Mouse (Mus musculus) midbrain, embryonic 10.5 days (tissue): ENCODE results near the gene Atp1b1. TPM values are rescaled to one million over a fixed set of nuclear protein-coding genes. Genes with fewer than 3 reads are reported as not detected.

ENCODE experiments used
- DNase-seq: peaks from one replicate; pipeline ENCODE4 v3.0.0-alpha.2; 2017; ENCODE audit warnings: low spot score
- H3K27ac ChIP-seq: fragments of 300-500 bp; sonication (generic); replicated peaks from 2 replicates; pipeline ENCODE4 v1.5.1; 2016; ENCODE audit warnings: mild to moderate bottlenecking
- H3K27me3 ChIP-seq: fragments of 300-500 bp; sonication (generic); 2 replicates; pipeline ENCODE4 v1.6.1; 2016; ENCODE audit warnings: low read depth, mild to moderate bottlenecking; ENCODE audit not compliant: poor library complexity, severe bottlenecking
- H3K36me3 ChIP-seq: fragments of 300-500 bp; sonication (generic); 2 replicates; pipeline ENCODE4 v1.6.1; 2016; ENCODE audit warnings: mild to moderate bottlenecking, moderate library complexity
- H3K4me1 ChIP-seq: fragments of 300-500 bp; sonication (generic); 2 replicates; pipeline ENCODE4 v1.6.1; 2016
- H3K4me3 ChIP-seq: fragments of 300-500 bp; sonication (generic); 2 replicates; pipeline ENCODE4 v1.5.1; 2016; ENCODE audit warnings: mild to moderate bottlenecking, moderate library complexity
- H3K9me3 ChIP-seq: fragments of 300-500 bp; sonication (generic); replicated peaks from 2 replicates; pipeline ENCODE4 v1.6.1; 2016; ENCODE audit warnings: mild to moderate bottlenecking
- WGBS: fragments of 180-500 bp; shearing (Covaris S2); methylation state at CpG from one replicate; pipeline ENCODE4 v1.1.7; 2016; 5-methylcytosine and 5-hydroxymethylcytosine counted together
- polyA plus RNA-seq: library from polyadenylated mRNA; unstranded; fragments of >200 nt; fragmentation: Nextera tagmentation; extraction: Ambion mirVana; gene quantifications from 2 replicates; pipeline ENCODE4 v1.2.1, GENCODE M21; 2016

The Atp1b1 gene
- polyA plus RNA-seq, 1 experiment from 2014 or later, result 18.7 TPM

DNA sequence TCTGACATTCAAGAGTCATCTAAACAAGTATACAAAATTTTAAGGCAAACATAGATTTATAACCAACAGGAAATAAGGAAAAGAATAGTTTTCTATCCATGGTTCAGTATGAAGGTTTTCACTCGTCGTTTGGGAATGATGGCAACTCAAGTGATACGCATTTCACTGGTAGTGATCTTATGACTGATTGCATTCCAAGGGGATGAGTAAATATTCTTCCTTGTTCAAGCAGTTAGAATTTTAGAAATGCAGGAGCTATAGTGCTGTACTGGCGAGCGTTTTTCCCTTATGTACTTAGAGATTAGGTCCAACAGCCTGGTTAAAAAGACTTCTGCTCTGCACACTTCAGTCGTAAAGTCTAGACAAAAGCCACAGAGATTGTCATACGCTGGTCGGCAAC is 38.8 kb downstream of the Atp1b1 start:
- 88% methylated on average over 8 of the region's 8 CpGs for WGBS
- no peaks in the 10 kb centered on the region for H3K27me3 ChIP-seq

DNA sequence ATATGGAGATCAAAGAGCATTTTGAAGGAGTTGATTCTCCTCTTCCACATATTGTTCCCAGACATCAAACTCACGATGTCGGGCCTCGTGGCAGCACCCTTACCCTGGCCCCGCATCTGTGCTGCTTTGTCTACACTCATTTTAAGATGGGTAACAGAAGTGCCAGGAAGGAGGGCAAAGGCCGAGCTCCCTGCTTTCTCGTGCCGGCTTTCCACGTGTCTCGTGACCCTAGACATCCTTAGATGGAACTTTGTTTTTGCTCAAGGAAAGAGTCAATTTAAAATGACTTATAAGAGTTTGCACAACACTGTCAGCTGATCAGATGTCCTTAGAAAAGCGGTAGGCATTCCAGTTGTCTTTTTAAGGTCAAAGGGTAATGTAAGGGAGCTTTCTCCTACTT is 39.8 kb downstream of the Atp1b1 start:
- WGBS, result 83% methylated on average over 10 of the region's 10 CpGs

More for the DNA sequence above, 38.8 kb downstream of the Atp1b1 start:
- Histone ChIP-seq H3K27ac (no peak overlapping the region), H3K4me3 (no peak overlapping the region), H3K9me3 (no peaks in the 10 kb centered on the region), H3K4me1 (no peaks in the 10 kb centered on the region), H3K36me3 (no peaks in the 10 kb centered on the region)
- DNase-seq, result no peak

DNA sequence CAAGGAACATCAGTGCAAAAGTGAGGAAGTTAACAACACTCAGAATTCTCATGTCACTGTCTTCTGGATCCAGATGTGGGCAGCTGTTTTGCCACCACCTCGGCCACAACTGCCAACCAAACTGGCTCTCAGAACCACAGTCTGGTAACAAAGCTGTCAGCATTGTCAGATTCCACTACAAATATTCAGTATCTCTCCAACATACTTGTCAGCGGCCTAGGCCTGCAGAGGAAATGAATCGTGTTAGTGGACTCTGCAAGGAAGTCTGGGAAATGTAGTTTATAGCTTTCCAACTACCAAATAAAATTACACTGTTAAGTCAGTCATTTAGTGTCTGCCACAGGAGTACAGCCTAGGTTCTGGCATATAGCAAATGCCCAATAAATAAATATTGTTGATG is 40.6 kb downstream of the Atp1b1 start:
- no peak for DNase-seq
- WGBS, result 95% methylated on average over 3 of the region's 3 CpGs
- H3K27me3 ChIP-seq, result no peaks in the 10 kb centered on the region
- no peak overlapping the region for H3K4me3 ChIP-seq
- H3K9me3 ChIP-seq, result no peaks in the 10 kb centered on the region
- no peaks in the 10 kb centered on the region for H3K4me1 ChIP-seq
- no peak overlapping the region for H3K27ac ChIP-seq
- H3K36me3 ChIP-seq, result 0 out of 2 replicates have a peak, but pooled peaks cover 12% of the 10 kb centered on the region

More for the DNA sequence above, 39.8 kb downstream of the Atp1b1 start:
- Histone ChIP-seq H3K4me1 (no peaks in the 10 kb centered on the region), H3K36me3 (0 out of 2 replicates have a peak, but pooled peaks cover 6% of the 10 kb centered on the region), H3K27me3 (no peaks in the 10 kb centered on the region), H3K9me3 (no peaks in the 10 kb centered on the region), H3K27ac (no peak overlapping the region), H3K4me3 (no peak overlapping the region)
- no peak for DNase-seq

DNA sequence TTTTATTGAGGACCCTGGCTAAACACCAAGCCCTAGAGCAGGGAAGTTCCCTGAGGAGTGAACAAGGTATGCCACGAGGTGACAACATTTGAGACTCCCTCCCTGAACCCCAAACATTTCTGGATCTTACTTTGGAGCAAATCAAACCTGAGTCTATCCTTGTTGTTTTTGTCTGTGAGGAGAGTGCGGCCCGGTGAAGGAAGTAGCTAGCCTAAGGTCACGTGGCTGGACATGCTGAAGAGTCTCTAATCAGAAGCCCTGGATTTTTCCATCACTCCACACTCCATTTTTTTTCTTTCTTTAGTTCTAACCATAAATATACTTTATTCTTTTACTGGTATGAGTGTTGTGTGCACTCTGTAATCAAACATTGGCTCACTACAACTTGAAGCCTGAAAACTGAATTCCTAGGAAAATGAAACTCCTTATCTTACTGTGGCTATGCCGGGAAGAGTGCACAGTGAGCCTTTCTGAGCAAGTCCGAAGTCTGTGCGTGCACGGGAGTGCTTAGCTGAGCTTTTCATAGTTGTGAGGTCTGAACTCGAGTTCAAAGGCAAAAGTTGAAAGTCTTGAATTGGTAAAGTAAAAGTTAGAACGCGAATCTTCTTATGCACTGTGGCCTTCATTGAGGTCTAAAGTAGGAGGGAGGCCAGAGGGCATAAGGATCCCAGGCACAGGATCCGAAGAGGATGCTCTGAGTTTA is 41.3 kb downstream of the Atp1b1 start:
- no peak overlapping the region for H3K4me3 ChIP-seq
- DNase-seq, result no peak
- 90% methylated on average over 12 of the region's 12 CpGs for WGBS
- 0 out of 2 replicates have a peak, but pooled peaks cover 13% of the 10 kb centered on the region for H3K36me3 ChIP-seq
- no peak overlapping the region for H3K27ac ChIP-seq
- no peaks in the 10 kb centered on the region for H3K27me3 ChIP-seq
- H3K9me3 ChIP-seq, result no peaks in the 10 kb centered on the region
- no peaks in the 10 kb centered on the region for H3K4me1 ChIP-seq

DNA sequence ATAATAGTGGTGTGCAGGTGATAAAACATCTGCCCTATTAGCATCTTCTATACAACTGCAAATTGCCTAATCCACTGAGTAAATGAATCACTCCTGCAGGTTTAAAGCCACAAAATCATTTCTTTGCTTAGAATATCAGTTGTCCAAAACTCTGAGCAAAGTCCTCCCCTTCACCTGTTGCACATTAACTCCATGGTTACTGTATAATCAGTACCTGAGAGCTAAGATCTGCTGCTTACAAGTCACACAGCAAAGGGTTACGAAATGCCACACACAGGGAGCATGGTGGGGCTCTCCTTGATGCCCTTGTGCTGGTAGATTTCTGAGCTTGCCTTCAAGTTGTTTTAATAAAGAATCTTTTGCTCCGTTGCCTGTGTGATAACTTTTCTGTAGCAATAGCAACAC is 42.8 kb downstream of the Atp1b1 start:
- no peak overlapping the region for H3K27ac ChIP-seq
- H3K4me1 ChIP-seq, result no peaks in the 10 kb centered on the region
- DNase-seq, result no peak
- no peaks in the 10 kb centered on the region for H3K9me3 ChIP-seq
- H3K27me3 ChIP-seq, result no peaks in the 10 kb centered on the region
- 89% methylated on average over 2 of the region's 2 CpGs for WGBS
- H3K4me3 ChIP-seq, result no peak overlapping the region
- H3K36me3 ChIP-seq, result 0 out of 2 replicates have a peak, but pooled peaks cover 13% of the 10 kb centered on the region

DNA sequence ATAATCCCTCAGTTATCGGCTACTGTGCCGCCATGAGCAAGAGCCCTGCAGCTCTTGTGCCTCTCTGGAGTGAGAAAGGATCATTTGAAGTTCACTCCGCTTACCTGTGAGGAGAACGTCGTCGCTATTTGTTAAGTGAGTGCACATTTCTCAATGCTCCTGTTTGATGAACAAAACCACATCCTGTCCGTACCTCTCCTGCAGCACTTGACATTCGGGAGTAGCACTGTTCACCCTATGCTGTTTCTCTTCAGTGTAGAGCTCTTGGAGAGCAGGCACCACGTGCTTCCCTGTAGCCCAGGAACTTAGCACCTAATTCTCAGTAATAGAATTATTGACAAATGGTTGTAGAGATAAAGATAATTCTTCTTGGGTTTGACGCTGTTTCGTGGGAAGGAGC is 44.5 kb downstream of the Atp1b1 start:
- no peaks in the 10 kb centered on the region for H3K9me3 ChIP-seq
- H3K27me3 ChIP-seq, result no peaks in the 10 kb centered on the region
- DNase-seq, result no peak
- 94% methylated on average over 11 of the region's 11 CpGs for WGBS
- 0 out of 2 replicates have a peak, but pooled peaks cover 13% of the 10 kb centered on the region for H3K36me3 ChIP-seq
- H3K27ac ChIP-seq, result no peak overlapping the region
- H3K4me1 ChIP-seq, result no peaks in the 10 kb centered on the region
- H3K4me3 ChIP-seq, result no peak overlapping the region

DNA sequence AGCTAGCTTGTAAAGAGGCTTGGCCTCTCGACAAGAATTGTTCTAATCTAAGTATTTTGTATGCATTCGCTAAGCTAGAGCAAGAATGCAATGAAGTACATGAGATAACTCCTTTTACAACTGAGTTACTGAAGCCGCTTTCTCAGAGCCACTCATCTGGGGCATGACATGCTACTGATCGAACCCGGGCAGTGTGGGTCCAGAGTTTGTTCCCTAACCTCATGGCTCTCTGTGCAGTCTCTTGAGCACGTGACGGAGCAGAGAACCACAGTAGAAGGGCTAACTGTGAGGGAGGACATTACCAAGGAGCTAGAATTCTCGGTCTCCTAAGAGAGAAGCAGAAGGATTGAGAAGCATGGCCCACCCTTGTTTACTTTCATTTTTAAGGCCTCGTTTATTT is 45.2 kb downstream of the Atp1b1 start:
- no peak for DNase-seq
- Histone ChIP-seq H3K36me3 (0 out of 2 replicates have a peak, but pooled peaks cover 13% of the 10 kb centered on the region), H3K4me3 (no peak overlapping the region), H3K27ac (no peak overlapping the region), H3K9me3 (no peaks in the 10 kb centered on the region), H3K4me1 (no peaks in the 10 kb centered on the region), H3K27me3 (no peaks in the 10 kb centered on the region)
- 93% methylated on average over 9 of the region's 9 CpGs for WGBS

DNA sequence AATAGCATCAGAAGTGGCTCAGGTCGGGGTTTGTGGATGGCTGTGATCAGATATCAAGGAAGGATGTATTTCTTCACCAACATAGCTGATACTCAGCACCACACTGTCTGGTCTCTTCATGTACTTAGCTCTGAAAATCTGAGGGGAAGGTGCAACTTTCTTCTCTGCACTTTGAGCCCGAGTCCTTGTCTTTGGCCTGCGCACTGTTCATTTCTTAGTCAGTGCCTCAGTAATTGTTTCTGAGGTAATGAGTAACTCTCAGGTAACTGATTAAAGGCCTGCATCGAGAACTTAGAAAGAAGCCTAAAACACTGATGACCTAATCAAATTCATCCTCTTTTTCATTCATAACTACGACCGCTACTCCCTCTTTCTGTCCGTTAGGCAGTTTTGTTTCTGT is 46.8 kb downstream of the Atp1b1 start:
- H3K36me3 ChIP-seq, result 0 out of 2 replicates have a peak, but pooled peaks cover 13% of the 10 kb centered on the region
- no peaks in the 10 kb centered on the region for H3K9me3 ChIP-seq
- peaks cover 6% of the 10 kb centered on the region; the same call in 1 of the 2 replicates for H3K4me1 ChIP-seq
- H3K27me3 ChIP-seq, result no peaks in the 10 kb centered on the region
- DNase-seq, result no peak
- no peak overlapping the region for H3K27ac ChIP-seq
- no peak overlapping the region for H3K4me3 ChIP-seq
- 95% methylated on average over 7 of the region's 7 CpGs for WGBS

DNA sequence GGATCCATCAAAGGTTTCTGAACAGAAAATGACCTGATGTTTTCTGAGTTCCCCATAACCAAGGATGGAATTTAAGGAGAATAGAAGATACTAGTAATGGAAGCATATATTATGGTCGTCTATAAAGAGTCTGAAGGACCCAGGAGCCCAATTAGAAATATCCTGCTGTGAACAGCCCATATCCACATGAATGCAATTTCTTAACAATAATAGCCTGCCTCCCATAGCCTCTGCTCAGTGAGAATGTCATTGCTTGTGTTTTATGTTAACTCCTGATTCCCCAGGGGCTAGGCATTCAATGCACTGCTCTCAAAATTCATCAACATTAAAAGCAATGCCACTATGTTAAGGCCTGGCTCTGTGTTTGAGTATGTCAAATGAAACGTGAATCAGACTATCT is 49.5 kb downstream of the Atp1b1 start:
- Histone ChIP-seq H3K27me3 (no peaks in the 10 kb centered on the region), H3K4me1 (peaks cover 6% of the 10 kb centered on the region; the same call in 1 of the 2 replicates), H3K4me3 (no peak overlapping the region), H3K36me3 (peaks cover 15% of the 10 kb centered on the region), H3K9me3 (no peaks in the 10 kb centered on the region), H3K27ac (no peak overlapping the region)
- 58% methylated on average over 2 of the region's 2 CpGs for whole genome bisulfite sequencing
- no peak for DNase-seq

DNA sequence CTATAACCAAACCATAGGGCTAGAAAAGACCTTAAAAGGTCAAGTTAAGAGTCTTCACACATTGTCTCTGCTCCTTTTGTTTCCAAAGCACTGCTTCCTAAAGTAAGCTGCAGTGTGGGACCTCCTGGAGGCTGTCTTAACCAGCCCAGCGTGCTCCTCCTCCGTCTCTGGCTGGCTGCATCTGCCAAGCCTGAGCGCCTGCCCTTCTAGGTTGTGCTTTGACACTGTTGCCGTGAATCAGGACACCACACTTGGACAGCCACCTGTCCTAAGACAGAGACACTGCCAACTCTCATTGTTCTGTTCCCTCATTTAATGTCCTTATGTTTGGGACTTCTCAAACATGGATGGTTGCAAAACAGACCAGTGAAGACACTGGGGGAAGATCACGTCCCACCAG is 51.6 kb downstream of the Atp1b1 start:
- no peak for DNase-seq
- Histone ChIP-seq H3K4me1 (peaks cover 6% of the 10 kb centered on the region; the same call in 1 of the 2 replicates), H3K4me3 (no peak overlapping the region), H3K36me3 (peaks cover 26% of the 10 kb centered on the region), H3K27ac (no peak overlapping the region), H3K9me3 (peaks cover 8% of the 10 kb centered on the region; the same call in 1 of the 2 replicates), H3K27me3 (no peaks in the 10 kb centered on the region)
- WGBS, result 44% methylated on average over 5 of the region's 5 CpGs

DNA sequence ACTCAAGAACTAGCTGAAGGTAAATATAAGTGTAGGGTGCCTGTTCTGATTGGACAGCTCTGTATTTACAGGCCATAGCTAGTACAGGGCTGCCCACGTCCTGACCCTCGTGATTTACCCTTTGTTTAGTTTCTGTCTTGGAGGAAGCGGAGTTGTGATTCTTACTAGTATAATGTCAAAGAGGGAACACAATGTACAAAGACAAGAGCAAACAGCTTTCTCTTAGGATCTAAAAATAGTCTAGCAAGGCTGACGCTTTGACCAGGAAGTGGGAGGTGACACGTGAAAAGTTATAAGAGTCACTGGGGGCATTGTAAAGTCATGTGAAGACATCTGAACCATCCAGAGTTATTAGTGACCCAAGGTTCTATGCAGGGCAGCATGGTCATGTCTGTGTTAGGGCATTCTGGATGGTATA is 52.8 kb downstream of the Atp1b1 start:
- 77% methylated on average over 5 of the region's 5 CpGs for WGBS
- Histone ChIP-seq H3K4me3 (no peak overlapping the region), H3K9me3 (peaks cover 8% of the 10 kb centered on the region; the same call in 1 of the 2 replicates), H3K27ac (no peak overlapping the region), H3K27me3 (no peaks in the 10 kb centered on the region), H3K36me3 (peaks cover 33% of the 10 kb centered on the region), H3K4me1 (peaks cover 6% of the 10 kb centered on the region; the same call in 1 of the 2 replicates)
- DNase-seq, result no peak

DNA sequence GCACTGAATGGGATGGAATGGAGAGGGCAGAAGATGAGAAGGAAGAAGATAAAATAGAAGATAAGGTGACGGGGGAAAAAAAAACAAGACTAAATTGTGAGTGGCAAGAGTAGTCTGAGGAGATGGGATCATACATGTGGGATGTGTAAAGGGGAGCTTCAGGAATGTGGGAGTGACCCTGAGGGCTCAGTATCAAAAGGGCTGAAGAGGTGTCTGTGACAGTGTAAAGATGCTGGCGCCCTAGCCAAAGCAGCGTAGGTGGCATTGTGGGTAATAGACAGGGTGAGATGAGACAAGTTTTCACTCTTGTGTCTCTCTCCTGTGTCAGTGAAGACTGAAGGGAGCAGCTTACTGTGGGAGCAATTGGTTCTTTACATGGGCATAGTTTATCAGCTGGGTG is 58.6 kb downstream of the Atp1b1 start:
- H3K4me1 ChIP-seq, result peaks cover 10% of the 10 kb centered on the region
- H3K9me3 ChIP-seq, result peaks cover 8% of the 10 kb centered on the region; the same call in 1 of the 2 replicates
- DNase-seq, result no peak
- H3K27me3 ChIP-seq, result no peaks in the 10 kb centered on the region
- H3K4me3 ChIP-seq, result no peak overlapping the region
- peaks cover 33% of the 10 kb centered on the region for H3K36me3 ChIP-seq
- H3K27ac ChIP-seq, result no peak overlapping the region
- WGBS, result 92% methylated on average over 3 of the region's 3 CpGs

DNA sequence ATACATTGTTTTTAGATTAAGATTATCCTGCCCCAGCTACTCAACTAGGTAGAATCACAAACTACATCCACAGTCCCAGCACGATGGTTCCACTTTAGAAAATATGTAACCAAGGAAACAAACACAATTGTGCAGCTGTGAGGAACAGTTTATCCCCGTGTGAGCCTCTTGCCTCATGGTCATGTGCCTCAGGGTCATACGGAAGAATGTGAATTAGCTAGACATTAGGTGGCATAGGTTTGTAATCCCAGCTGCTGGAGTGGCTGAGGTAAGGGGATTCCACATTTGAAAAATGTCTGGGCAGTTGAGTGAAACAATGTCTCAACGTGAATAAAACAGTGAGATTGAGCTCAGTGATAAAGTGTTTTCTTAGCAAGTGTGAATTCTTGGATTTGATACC is 60.5 kb downstream of the Atp1b1 start:
- H3K27me3 ChIP-seq, result no peaks in the 10 kb centered on the region
- WGBS, result 80% methylated on average over 4 of the region's 4 CpGs

More for the DNA sequence above, 60.5 kb downstream of the Atp1b1 start:
- no peak overlapping the region for H3K4me3 ChIP-seq
- H3K9me3 ChIP-seq, result peaks cover 8% of the 10 kb centered on the region; the same call in 1 of the 2 replicates
- H3K27ac ChIP-seq, result no peak overlapping the region
- H3K36me3 ChIP-seq, result peaks cover 19% of the 10 kb centered on the region
- peaks cover 10% of the 10 kb centered on the region for H3K4me1 ChIP-seq
- DNase-seq, result no peak
